Mouse (Mus musculus) right cerebral cortex, adult 18-20 months (tissue): ENCODE data around the gene Fgd6.

Experiments used
- DNase-seq: peaks from one replicate; pipeline ENCODE4 v3.0.0; 2022; ENCODE audit warnings: mixed read lengths

Fgd6 gene

GRCm38 (mm10) chr10:94035658-94036374, at the start of gene Fgd6, which contains the start of gene Vezt:
Gene Fgd6, plus strand, starts transcription at chr10:94036001.
Gene Vezt, minus strand, starts transcription at chr10:94035817.
- peak; percentile 99 for DNase-seq

- DNase-seq, result no peak
These were observed 41.7 kb upstream of the Fgd6 start for GRCm38 (mm10) chr10:93994136-93994535.

- no peak for DNase-seq
These were observed 40.7 kb upstream of the Fgd6 start for GRCm38 (mm10) chr10:93995100-93995499.

GRCm38 (mm10) chr10:93999357-93999756, 36.4 kb upstream of the Fgd6 start:
- DNase-seq, result no peak

GRCm38 (mm10) chr10:94000223-94000622, 35.6 kb upstream of the Fgd6 start:
- DNase-seq, result no peak

GRCm38 (mm10) chr10:94008356-94008755, 27.4 kb upstream of the Fgd6 start:
- DNase-seq, result no peak

- no peak for DNase-seq
These were observed 25.7 kb upstream of the Fgd6 start for GRCm38 (mm10) chr10:94009991-94010679.

GRCm38 (mm10) chr10:94011024-94011423, 24.8 kb upstream of the Fgd6 start:
- no peak for DNase-seq

GRCm38 (mm10) chr10:94013196-94013595, 22.6 kb upstream of the Fgd6 start:
- DNase-seq, result peak; percentile 25

- no peak for DNase-seq
These were observed 21.6 kb upstream of the Fgd6 start for GRCm38 (mm10) chr10:94014200-94014599.

GRCm38 (mm10) chr10:94017455-94017854, 18.3 kb upstream of the Fgd6 start:
- no peak for DNase-seq

GRCm38 (mm10) chr10:94020587-94020986, 15.2 kb upstream of the Fgd6 start:
- DNase-seq, result no peak

GRCm38 (mm10) chr10:94021059-94021458, 14.7 kb upstream of the Fgd6 start:
- peak; percentile 13 for DNase-seq

- DNase-seq, result no peak
These were observed 10.7 kb upstream of the Fgd6 start for GRCm38 (mm10) chr10:94025079-94025478.

GRCm38 (mm10) chr10:94028493-94028892, 7.3 kb upstream of the Fgd6 start:
- no peak for DNase-seq

GRCm38 (mm10) chr10:94031164-94031563, 4.6 kb upstream of the Fgd6 start:
- DNase-seq, result no peak

GRCm38 (mm10) chr10:94034876-94035657, 734 bp upstream of the Fgd6 start:
- no peak for DNase-seq

- DNase-seq, result peak; percentile 39
These were observed 566 bp downstream of the Fgd6 start for GRCm38 (mm10) chr10:94036375-94036758.

- no peak for DNase-seq
These were observed 1.4 kb downstream of the Fgd6 start for GRCm38 (mm10) chr10:94037196-94037595.

GRCm38 (mm10) chr10:94037596-94037995, 1.8 kb downstream of the Fgd6 start:
- no peak for DNase-seq

- no peak for DNase-seq
These were observed 2.8 kb downstream of the Fgd6 start for GRCm38 (mm10) chr10:94038366-94039260.

- DNase-seq, result no peak
These were observed 8.1 kb downstream of the Fgd6 start for GRCm38 (mm10) chr10:94043908-94044307.
